Mouse (Mus musculus) neural tube, embryonic 11.5 days (tissue): ENCODE data around the gene Ndufs2. TPM values are rescaled to one million over a fixed set of nuclear protein-coding genes. Genes with fewer than 3 reads are reported as not detected.

Source experiments
- polyA plus RNA-seq: library from polyadenylated mRNA; unstranded; fragments of >200 nt; fragmentation: Nextera tagmentation; extraction: Ambion mirVana; gene quantifications from 2 replicates; pipeline ENCODE4 v1.2.1, GENCODE M21; 2014

Gene Ndufs2
- polyA plus RNA-seq, 1 experiment from 2014 or later = 286 TPM

Other genes with a start within 250 kb of the Ndufs2 start
- 0.19 and 0.26 TPM in 2 replicates for gene Fcgr4, start 232.5 kb downstream of the Ndufs2 start, polyA plus RNA-seq
- 5.6 and 6.7 TPM in 2 replicates for gene Fcgr3, start 186.5 kb downstream of the Ndufs2 start, polyA plus RNA-seq
- 2.2 and 2.8 TPM in 2 replicates for gene Cfap126, start 137.5 kb downstream of the Ndufs2 start, polyA plus RNA-seq
- 280 and 291 TPM in 2 replicates for gene Sdhc, start 100.8 kb downstream of the Ndufs2 start, polyA plus RNA-seq
- 2.9 and 4.2 TPM in 2 replicates for gene Mpz, start 100.7 kb downstream of the Ndufs2 start, polyA plus RNA-seq
- 3.8 and 4.8 TPM in 2 replicates for gene Pcp4l1, start 55.1 kb downstream of the Ndufs2 start, polyA plus RNA-seq
- gene Nr1i3, start 37.4 kb downstream of the Ndufs2 start, polyA plus RNA-seq = 0.23 TPM in 1 of 2 replicates, not detected in the other
- gene Tomm40l, start 28.9 kb downstream of the Ndufs2 start, polyA plus RNA-seq = 24.8 and 36.6 TPM in 2 replicates
- gene Apoa2, start 26.3 kb downstream of the Ndufs2 start, polyA plus RNA-seq = 4.6 and 4.9 TPM in 2 replicates
- 14.4 and 15.0 TPM in 2 replicates for gene Fcer1g, start 17.0 kb downstream of the Ndufs2 start, polyA plus RNA-seq
- 4.7 and 5.0 TPM in 2 replicates for gene Adamts4, start 967 bp downstream of the Ndufs2 start, polyA plus RNA-seq
- 67.4 and 70.6 TPM in 2 replicates for gene B4galt3, start 18.9 kb upstream of the Ndufs2 start, polyA plus RNA-seq
- gene Ppox, start 29.8 kb upstream of the Ndufs2 start, polyA plus RNA-seq = 55.6 and 65.3 TPM in 2 replicates
- gene Usp21, start 36.6 kb upstream of the Ndufs2 start, polyA plus RNA-seq = 90.3 and 104 TPM in 2 replicates
- 102 and 103 TPM in 2 replicates for gene Ufc1, start 43.6 kb upstream of the Ndufs2 start, polyA plus RNA-seq
- 50.4 and 57.6 TPM in 2 replicates for gene Dedd, start 77.8 kb upstream of the Ndufs2 start, polyA plus RNA-seq
- 30.7 and 34.0 TPM in 2 replicates for gene Nit1, start 94.3 kb upstream of the Ndufs2 start, polyA plus RNA-seq
- gene Pfdn2, start 94.3 kb upstream of the Ndufs2 start, polyA plus RNA-seq = 61.2 and 68.0 TPM in 2 replicates
- gene Klhdc9, start 109.4 kb upstream of the Ndufs2 start, polyA plus RNA-seq = 2.1 and 2.2 TPM in 2 replicates
- 1.1 and 1.7 TPM in 2 replicates for gene Nectin4, start 118.7 kb upstream of the Ndufs2 start, polyA plus RNA-seq
- gene Arhgap30, start 137.6 kb upstream of the Ndufs2 start, polyA plus RNA-seq = 0.41 and 0.78 TPM in 2 replicates
- 151 and 162 TPM in 2 replicates for gene Usf1, start 159.9 kb upstream of the Ndufs2 start, polyA plus RNA-seq
- gene Tstd1, start 167.5 kb upstream of the Ndufs2 start, polyA plus RNA-seq = 3.6 and 3.8 TPM in 2 replicates
- 16.9 and 21.0 TPM in 2 replicates for gene F11r, start 186.1 kb upstream of the Ndufs2 start, polyA plus RNA-seq